Mouse (Mus musculus) MEL (cell line): ENCODE data around the gene Gm9508. TPM values are rescaled to one million over a fixed set of nuclear protein-coding genes. Genes with fewer than 3 reads are reported as not detected.
"Not testable (repeated sequence)": the region's sequence is repeated elsewhere in the genome, so short reads cannot be mapped to it uniquely, and the experiment has no call there.

Source experiments
- DNase-seq: peaks from one replicate; pipeline ENCODE4 v3.0.0; 2011; ENCODE audit warnings: low read depth, low spot score
- H3K27ac ChIP-seq: 2 replicates; pipeline ENCODE4 v1.5.1; 2012; ENCODE audit warnings: low read depth, mild to moderate bottlenecking, control low read depth, low read length, moderate library complexity; ENCODE audit not compliant: control insufficient read depth
- H3K27me3 ChIP-seq, 2 experiments: fragments of 150-350 bp in 1 of 2; sonication (generic) in 1 of 2; 2 replicates each; pipeline ENCODE4 v1.6.1; 2012; ENCODE audit warnings: low read length in 2 of 2, mild to moderate bottlenecking in 2 of 2, improper control_type of control experiment in 1 of 2, moderate library complexity in 1 of 2; ENCODE audit not compliant: insufficient read depth in 2 of 2, control insufficient read depth in 1 of 2
- H3K36me3 ChIP-seq, 2 experiments: 2 replicates each; pipeline ENCODE4 v1.6.1; 2012 to 2014; ENCODE audit warnings: low read length in 2 of 2, improper control_type of control experiment in 1 of 2, inconsistent platforms in 1 of 2, mild to moderate bottlenecking in 1 of 2; ENCODE audit not compliant: insufficient read depth in 2 of 2, control insufficient read depth in 1 of 2
- H3K4me1 ChIP-seq, 2 experiments: fragments of 150-350 bp in 1 of 2; sonication (generic) in 1 of 2; 2 replicates each; pipeline ENCODE4 v1.6.1; 2012; ENCODE audit warnings: low read length in 2 of 2, improper control_type of control experiment in 1 of 2, mild to moderate bottlenecking in 1 of 2; ENCODE audit not compliant: insufficient read depth in 2 of 2, control insufficient read depth in 1 of 2
- H3K4me3 ChIP-seq, 2 experiments: fragments of 150-350 bp in 1 of 2; sonication (generic) in 1 of 2; 2 replicates each; pipeline ENCODE4 v1.5.1; 2012; ENCODE audit warnings: low read depth in 2 of 2, low read length in 2 of 2, mild to moderate bottlenecking in 2 of 2, moderate library complexity in 2 of 2, control low read depth in 1 of 2, improper control_type of control experiment in 1 of 2; ENCODE audit not compliant: control insufficient read depth in 1 of 2, insufficient read depth in 1 of 2
- H3K79me2 ChIP-seq: 2 replicates; pipeline ENCODE4 v1.6.1; 2012; ENCODE audit warnings: mild to moderate bottlenecking, low read length, moderate library complexity; ENCODE audit not compliant: control insufficient read depth, poor library complexity, insufficient read depth
- H3K9ac ChIP-seq: 2 replicates; pipeline ENCODE4 v1.6.1; 2012; ENCODE audit warnings: low read depth, mild to moderate bottlenecking, control low read depth, low read length, moderate library complexity; ENCODE audit not compliant: control insufficient read depth, poor library complexity, severe bottlenecking
- H3K9me3 ChIP-seq: fragments of 150-350 bp; sonication (generic); replicated peaks from 2 replicates; pipeline ENCODE4 v1.6.1; 2012; ENCODE audit warnings: mild to moderate bottlenecking, low read length, improper control_type of control experiment, moderate library complexity; ENCODE audit not compliant: insufficient read depth
- BHLHE40 ChIP-seq: IDR thresholded peaks from 2 replicates; pipeline ENCODE4 v1.6.1; 2012; ENCODE audit warnings: low read depth, mild to moderate bottlenecking, inconsistent platforms, low read length, improper control_type of control experiment, borderline replicate concordance
- ELF1 ChIP-seq: IDR thresholded peaks from 2 replicates; pipeline ENCODE4 v1.6.1; 2014; ENCODE audit warnings: low read depth, mild to moderate bottlenecking, inconsistent platforms, low read length, improper control_type of control experiment, moderate library complexity
- EP300 ChIP-seq, 2 experiments: IDR thresholded peaks; 2 replicates each; pipeline ENCODE4 v1.6.1; 2011; ENCODE audit warnings: improper control_type of control experiment in 2 of 2, low read length in 2 of 2, low read depth in 1 of 2, mild to moderate bottlenecking in 1 of 2
- ETS1 ChIP-seq: IDR thresholded peaks from 2 replicates; pipeline ENCODE4 v1.6.1; 2012; ENCODE audit warnings: low read depth, mild to moderate bottlenecking, inconsistent platforms, low read length, improper control_type of control experiment, moderate library complexity
- GABPA ChIP-seq: IDR thresholded peaks from 2 replicates; pipeline ENCODE4 v1.6.1; 2012; ENCODE audit warnings: low read depth, mild to moderate bottlenecking, inconsistent platforms, low read length, improper control_type of control experiment, moderate library complexity
- MAX ChIP-seq: IDR thresholded peaks from 2 replicates; pipeline ENCODE4 v1.6.1; 2011; ENCODE audit warnings: low read length, improper control_type of control experiment
- MYB ChIP-seq: IDR thresholded peaks from 2 replicates; pipeline ENCODE4 v1.6.1; 2011; ENCODE audit warnings: mild to moderate bottlenecking, low read depth, low read length, improper control_type of control experiment
- NRF1 ChIP-seq: IDR thresholded peaks from 2 replicates; pipeline ENCODE4 v1.6.1; 2014; ENCODE audit warnings: low read depth, mild to moderate bottlenecking, inconsistent platforms, low read length, improper control_type of control experiment, moderate library complexity; ENCODE audit not compliant: poor library complexity, insufficient read depth, severe bottlenecking
- RAD21 ChIP-seq: IDR thresholded peaks from 2 replicates; pipeline ENCODE4 v1.6.1; 2011; ENCODE audit warnings: mild to moderate bottlenecking, low read depth, low read length, improper control_type of control experiment
- RCOR1 ChIP-seq: IDR thresholded peaks from 2 replicates; pipeline ENCODE4 v1.6.1; 2012; ENCODE audit warnings: low read depth, mild to moderate bottlenecking, inconsistent platforms, low read length, improper control_type of control experiment
- SMC3 ChIP-seq: IDR thresholded peaks from 2 replicates; pipeline ENCODE4 v1.6.1; 2011; ENCODE audit warnings: low read depth, low read length, improper control_type of control experiment
- USF2 ChIP-seq, 2 experiments: IDR thresholded peaks; 2 replicates each; pipeline ENCODE4 v1.6.1; 2011 to 2012; ENCODE audit warnings: improper control_type of control experiment in 2 of 2, low read length in 2 of 2, borderline replicate concordance in 1 of 2, inconsistent platforms in 1 of 2, low read depth in 1 of 2, mild to moderate bottlenecking in 1 of 2; ENCODE audit not compliant: insufficient read depth in 1 of 2
- ZKSCAN1 ChIP-seq: IDR thresholded peaks from 2 replicates; pipeline ENCODE4 v1.6.1; 2012; ENCODE audit warnings: low read depth, mild to moderate bottlenecking, inconsistent platforms, low read length, improper control_type of control experiment, moderate library complexity
- ZMIZ1 ChIP-seq: IDR thresholded peaks from 2 replicates; pipeline ENCODE4 v1.6.1; 2012; ENCODE audit warnings: low read depth, mild to moderate bottlenecking, inconsistent platforms, low read length, improper control_type of control experiment, moderate library complexity
- polyA plus RNA-seq, 2 experiments: library from polyadenylated mRNA; stranded (reverse) in 1 of 2; unstranded in 1 of 2; fragments of >175 nt in 1 of 2; fragments of >200 nt in 1 of 2; gene quantifications; 2 replicates each; pipeline versions ENCODE4 v1.2.1 to v1.2.4; 2012; ENCODE audit warnings: low replicate concordance in 2 of 2, low read depth in 1 of 2; ENCODE audit not compliant: insufficient read length in 2 of 2, insufficient read depth in 1 of 2, missing spikeins in 1 of 2
- total RNA-seq: library from RNA; depleted of rRNA; stranded (reverse); fragments of 300-350 nt; gene quantifications from 2 replicates; pipeline ENCODE4 v1.2.3, GENCODE M21; 2012; rRNA removed

The Gm9508 gene
- total RNA-seq (not detected in 2 replicates), polyA plus RNA-seq (not detected)

DNA sequence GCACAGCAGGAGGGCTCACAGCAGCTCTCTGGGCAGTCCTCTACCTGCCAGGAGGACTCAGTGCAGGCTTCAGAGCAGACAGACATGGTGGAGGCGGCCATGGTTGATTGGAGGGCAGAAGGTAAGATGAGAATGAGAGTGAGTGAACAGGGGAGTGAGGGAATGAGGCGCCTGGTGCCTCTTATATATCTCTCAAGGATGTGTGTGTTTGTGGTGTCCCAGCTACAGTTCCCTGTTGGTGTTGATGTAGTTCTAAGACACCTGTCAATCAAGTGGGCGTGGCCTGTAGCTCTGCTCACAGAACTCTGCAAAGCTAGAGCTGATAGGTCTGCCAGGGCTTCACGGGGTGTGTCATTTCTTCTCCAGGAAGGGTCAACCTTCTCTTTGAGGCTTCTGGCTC lies at the start of gene Gm9508:
Gene Gm9508, minus strand, starts transcription at position 101 of the 400 bp plus-strand sequence.
- no peaks in the 10 kb centered on the region for H3K9me3 ChIP-seq
- no peaks in the 10 kb centered on the region for H3K36me3 ChIP-seq
- DNase-seq: peak; percentile 9
- H3K4me3 ChIP-seq: no peak within 1 kb of the TSS
- no peaks in the 10 kb centered on the region for H3K4me1 ChIP-seq
- H3K79me2 ChIP-seq: no peaks in the 10 kb centered on the region
- TF ChIP-seq GABPA (no peak), MYB (no peak), RAD21 (no peak), USF2 (IDR thresholded peaks at IDR 0.05; ENCODE audit: borderline replicate concordance in 1 of 2, insufficient read depth in 1 of 2, low read depth in 1 of 2, low read length in 2 of 2) (no peak), NRF1 (no peak), ZKSCAN1 (no peak), ETS1 (no peak), ZMIZ1 (no peak), ELF1 (no peak), MAX (no peak), SMC3 (no peak), RCOR1 (no peak), EP300 (IDR thresholded peaks at IDR 0.05; ENCODE audit: low read depth in 1 of 2, low read length in 2 of 2) (no peak), BHLHE40 (no peak)
- no peak within 1 kb of the TSS for H3K9ac ChIP-seq
- peaks cover 2 to 5% of the 10 kb centered on the region in 2 experiments; a peak in 3 of 4 replicates for H3K27me3 ChIP-seq
- H3K27ac ChIP-seq: no peak within 1 kb of the TSS

DNA sequence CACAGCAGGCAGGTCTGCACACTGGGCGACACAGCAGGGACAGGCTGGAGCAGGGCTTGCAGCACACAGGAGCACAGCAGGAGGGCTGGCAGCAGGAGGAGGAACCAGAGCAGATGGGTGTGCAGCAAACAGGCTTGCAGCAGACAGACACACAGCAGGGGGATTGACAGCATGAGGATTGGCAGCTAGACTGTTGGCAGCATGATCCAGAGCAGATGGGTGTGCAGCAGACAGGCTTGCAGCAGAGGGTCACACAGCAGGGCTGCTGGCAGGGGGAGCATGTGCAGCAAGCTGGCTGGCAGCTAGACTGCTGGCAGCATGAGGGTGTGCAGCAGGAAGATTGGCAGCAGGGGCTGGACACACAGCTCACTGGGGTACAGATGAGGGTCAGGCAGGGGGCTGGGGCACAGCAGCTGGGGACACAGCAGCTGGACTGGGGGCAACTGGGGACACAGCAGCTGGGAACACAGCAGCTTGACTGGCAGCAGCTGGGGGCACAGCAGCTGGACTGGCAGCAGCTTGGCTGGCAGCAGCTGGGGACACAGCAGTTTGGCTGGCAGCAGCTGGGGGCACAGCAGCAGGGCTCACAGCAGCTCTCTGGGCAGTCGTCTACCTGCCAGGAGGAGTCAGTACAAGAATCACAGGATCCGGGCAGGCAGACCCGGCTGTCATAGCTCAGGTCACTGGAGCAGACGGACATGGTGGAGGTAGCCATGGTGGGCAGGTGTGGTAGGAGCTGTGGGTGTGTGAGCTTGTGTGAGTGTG lies 45.1 kb upstream of the Gm9508 start, which contains the start of gene Gm18596:
Gene Gm18596, minus strand, starts transcription at position 715 of the 765 bp plus-strand sequence.
- H3K36me3 ChIP-seq, H3K9me3 ChIP-seq, H3K79me2 ChIP-seq, H3K4me3 ChIP-seq, H3K27ac ChIP-seq, H3K4me1 ChIP-seq, DNase-seq, H3K9ac ChIP-seq: not testable (repeated sequence)
- H3K27me3 ChIP-seq: peaks cover 4 to 12% of the 10 kb centered on the region in 2 experiments
